Mouse (Mus musculus) heart, adult 18-20 months (tissue): ENCODE results near the gene Ncapd3. TPM values are rescaled to one million over a fixed set of nuclear protein-coding genes. Genes with fewer than 3 reads are reported as not detected.

Experiments
- DNase-seq, 2 experiments: peaks; one replicate each; pipeline ENCODE4 v3.0.0; 2021 to 2022; ENCODE audit warnings: mixed read lengths in 1 of 2
- long read RNA-seq, 2 experiments: library from polyadenylated mRNA; stranded (forward); transcript quantifications; one replicate each; pipeline ENCODE4 v2.0.0; 2021
- total RNA-seq, 2 experiments: library from RNA; stranded (reverse); gene quantifications; 2 replicates each; pipeline ENCODE4 v1.2.3; 2021

Gene Ncapd3
- total RNA-seq: 10 to 100 TPM in 1 of 2 experiments, 1 to 10 TPM in 1; 8.9 to 11.3 TPM
- long read RNA-seq, experiment 1, full-length matches to known transcripts: 1 of 2 reads
- long read RNA-seq, experiment 1, partial matches to known transcripts: 0 of 2 reads
- long read RNA-seq, experiment 1, other reads (novel, unspliced or antisense): 1 of 2 reads
- long read RNA-seq, experiment 2, partial matches to known transcripts: 1 of 1 reads
- long read RNA-seq, experiment 2, other reads (novel, unspliced or antisense): 0 of 1 reads

DNA sequence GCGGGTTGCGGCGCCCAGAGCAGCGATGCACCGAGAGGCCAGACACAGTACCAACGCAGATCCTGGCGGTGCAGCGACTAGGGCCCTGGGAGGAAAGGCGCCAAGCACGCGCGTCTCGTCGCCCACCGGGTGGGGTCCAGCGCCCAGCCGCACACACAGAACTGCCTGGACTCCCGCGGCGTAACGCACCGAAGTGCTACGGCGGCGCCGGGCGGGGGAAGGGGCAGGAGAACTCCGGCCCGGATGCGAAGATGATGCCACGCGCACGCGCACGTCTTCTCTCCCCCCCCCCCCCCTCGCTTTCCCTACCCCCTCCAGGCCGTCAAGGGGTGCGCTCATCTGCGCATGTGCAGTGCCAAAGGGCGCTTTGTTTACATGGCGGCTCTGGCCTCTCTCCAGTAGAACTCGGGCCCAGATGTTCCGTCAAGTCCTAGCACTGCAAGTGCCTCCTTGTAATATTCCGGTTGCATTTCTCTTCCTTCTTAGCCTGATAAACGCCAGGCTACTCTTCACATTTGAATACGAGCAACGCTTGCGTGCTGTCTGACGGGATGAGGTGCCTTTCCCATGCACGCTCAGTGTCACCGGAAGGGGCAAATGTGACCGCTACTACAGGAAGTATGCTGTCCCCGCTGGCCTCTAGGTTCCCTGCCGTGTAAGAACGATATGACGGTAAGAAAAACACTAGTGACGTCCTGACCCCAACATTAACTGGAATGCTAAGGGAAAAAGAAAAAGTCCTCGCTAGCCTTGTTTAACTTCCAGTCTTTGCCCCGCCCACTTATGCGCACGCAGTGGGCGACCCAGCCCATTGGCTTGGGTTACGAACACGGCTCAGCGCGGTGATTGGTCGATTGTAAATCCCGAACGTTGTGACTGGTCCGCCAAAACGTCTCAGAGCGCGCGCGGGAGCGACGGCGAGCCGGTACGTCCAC, at the start of gene Ncapd3, which contains the start of gene Vps26b:
Ncapd3 (plus strand) TSS at position 348 of the 935 bp plus-strand sequence.
Vps26b (minus strand) TSS at position 238 of the 935 bp plus-strand sequence.
- DNase-seq: peak; percentile 97 to 98

DNA sequence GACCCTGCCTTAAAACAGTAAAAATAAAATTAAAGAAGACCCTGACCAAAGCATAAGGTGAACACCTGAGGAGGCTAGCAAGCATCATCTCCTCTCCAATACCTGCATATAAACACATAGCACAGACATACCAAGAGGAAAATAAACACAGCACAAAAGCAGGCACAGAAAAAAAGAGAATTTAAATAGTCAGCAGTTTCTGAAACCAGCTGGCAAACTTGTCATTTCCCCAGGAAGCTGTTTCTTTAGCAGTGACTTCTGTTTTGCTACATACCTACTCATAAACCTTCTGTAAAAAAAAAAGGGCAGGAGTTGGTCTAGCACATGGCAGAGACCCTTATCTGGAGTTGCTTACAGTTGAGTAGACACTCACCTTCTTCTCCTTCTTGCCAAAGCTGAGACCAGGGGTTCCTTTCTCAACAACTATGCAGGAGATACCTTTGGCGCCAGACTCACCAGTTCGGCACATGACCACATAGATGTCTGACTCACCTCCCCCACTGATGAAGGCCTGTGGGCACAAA, 44.8 kb upstream of the Ncapd3 start:
- DNase-seq: no peak

DNA sequence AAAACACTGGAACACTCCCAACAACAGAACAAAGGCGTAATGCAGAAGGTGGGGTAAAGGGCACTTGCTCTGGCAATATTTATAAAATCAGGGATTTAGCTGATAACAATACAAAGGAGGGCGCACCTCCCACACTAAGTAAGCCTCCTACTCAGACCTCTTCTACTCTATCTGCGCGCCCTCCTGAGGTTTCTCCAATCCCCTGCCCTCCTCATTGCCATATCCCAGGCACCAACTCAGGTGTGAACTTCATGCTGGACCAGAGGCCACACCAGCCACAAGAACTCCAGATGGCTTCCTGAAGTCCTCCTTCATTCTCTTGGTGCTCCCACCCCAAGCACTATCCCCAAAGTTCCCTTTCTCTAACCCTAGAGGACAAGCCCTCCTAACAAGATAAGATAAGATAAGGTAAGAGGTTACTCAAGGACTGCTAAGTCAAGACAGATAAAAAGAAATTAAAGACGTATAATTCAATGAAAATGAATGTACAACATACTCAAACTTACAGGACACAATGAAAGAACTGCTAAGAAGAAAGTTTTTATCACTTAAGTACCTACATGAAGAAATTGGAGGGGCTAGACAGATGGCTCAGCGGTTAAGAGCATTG, 44.2 kb upstream of the Ncapd3 start:
- DNase-seq: no peak

GRCm38 (mm10) chr9:26990181-26990580, 39.8 kb upstream of the Ncapd3 start:
- no peak for DNase-seq

DNA sequence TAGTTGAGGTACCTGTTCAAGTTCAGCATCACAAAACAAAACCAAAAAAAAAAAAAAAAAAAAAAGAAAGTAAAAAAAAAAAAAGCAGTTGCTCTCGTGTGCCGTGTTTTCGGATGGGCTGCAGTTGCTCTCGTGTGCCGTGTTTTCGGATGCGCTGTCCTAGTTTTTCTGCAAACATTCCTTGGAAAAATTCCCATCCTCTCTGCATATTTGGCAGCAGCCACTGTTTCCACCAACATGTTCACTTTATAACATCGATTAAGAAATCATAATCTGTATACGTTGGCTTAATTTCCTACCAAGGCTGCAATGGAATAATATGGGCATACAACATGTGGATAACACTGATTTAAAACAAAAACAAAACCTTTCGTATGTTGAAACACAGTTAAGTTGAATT, 36.9 kb upstream of the Ncapd3 start:
- peak in 1 of 2 experiments; percentile 14 for DNase-seq

DNA sequence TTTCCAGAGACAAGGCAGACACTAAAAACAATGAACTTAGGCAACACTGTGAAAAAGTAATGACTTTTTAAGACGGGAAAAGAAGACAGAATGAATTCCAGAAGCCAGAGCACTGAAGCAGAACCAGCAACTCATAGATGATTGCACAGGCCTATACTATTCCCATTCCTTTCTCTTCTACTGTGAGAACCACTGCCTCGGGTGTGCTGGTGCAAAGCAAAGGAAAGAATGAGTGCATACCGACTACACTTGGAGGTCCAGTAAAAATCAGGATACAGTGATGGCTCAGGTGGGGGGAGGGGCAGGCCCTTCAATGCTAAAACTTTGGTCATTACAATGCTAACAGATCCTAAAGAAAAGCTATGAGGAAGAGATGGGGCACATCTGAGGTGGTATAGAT, 36.1 kb upstream of the Ncapd3 start:
- DNase-seq: no peak

GRCm38 (mm10) chr9:26997062-26997461, 32.9 kb upstream of the Ncapd3 start:
- peak in 1 of 2 experiments; percentile 26 for DNase-seq

GRCm38 (mm10) chr9:26997501-26997900, 32.5 kb upstream of the Ncapd3 start:
- DNase-seq: no peak

DNA sequence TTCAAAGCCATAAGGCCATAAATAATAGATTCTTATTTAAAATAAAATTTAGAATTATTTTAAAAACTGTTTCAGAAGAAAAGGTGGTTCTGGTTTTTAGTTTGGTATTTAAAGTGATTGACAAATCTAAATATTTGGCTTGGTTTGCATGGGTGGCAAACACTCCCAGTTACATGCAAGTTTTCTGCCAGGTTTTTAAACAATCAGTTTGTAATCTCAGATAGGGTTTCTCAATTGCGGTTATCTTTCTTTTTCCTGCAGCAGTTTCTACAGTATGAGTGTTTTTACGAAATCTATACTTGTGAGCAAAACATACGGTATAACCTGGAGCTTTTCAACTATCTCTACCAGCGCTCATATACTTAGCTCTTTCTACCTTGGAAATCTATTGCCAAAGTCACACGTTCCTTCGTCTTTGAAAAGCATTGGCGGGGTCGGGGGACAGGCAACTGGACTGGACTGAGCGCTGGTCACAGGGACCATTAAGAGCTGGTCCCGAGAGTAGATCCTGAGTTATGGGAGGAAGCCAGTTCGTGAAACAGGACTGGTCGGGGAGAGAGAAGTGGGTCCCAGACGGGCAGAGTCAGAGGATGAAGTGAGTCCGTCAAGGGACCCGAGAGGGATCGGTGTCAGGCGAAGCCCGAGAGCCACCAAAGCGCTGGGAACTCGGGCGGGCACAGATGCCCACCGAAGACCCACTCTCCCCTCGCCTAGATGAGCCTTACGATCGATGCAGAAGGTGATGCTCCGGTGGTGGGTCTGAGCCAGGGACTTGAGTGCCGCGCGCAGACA, 31.1 kb upstream of the Ncapd3 start:
- DNase-seq: no peak

DNA sequence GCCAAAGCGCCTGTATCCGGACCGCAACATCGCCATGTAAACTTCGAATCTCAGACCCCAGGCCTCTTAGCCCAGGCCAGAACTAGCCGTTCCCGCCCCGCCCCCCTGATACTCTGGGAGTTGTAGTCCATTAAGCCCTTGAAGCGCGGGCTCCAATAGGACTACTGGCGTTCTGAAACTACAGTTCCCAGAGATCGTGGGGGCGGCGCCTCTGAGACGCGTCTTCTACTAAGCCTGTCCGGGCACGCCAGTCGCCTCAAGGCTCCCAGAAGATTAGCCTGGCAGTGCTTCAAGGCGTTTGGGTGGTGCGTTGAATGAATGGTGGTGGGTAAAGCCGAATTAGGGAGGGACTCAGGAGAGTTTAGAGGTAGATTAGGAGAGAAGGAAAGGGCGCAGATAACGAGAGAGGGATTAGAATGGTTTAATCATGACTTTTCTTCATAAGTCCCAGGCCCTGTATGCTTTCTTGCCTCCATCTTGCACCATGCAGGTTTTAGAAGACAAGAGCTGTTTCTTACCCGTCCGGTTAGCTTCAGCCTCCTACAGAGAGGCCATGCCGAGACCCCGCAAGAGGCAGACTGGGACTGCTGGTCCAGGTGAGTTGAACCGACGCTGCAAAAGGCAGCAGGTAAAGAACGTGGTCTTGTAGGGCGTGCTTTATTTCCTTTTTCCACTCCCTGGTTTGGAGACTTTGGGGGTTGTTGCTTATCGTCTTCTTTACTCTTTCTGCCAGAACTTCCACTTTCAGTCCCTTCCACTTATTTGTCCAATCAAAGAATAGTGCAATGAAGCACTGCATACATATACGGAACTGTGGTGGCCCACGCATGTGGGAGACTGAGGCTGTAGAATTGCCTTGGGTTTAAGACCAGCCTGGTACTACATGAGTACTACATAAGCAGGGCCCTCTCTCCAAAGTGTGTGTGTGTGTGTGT, 30.2 kb upstream of the Ncapd3 start, which contains the start of the genes Acad8 and Thyn1:
Acad8 (minus strand) TSS at position 106 of the 935 bp plus-strand sequence.
Thyn1 (plus strand) TSS at position 250 of the 935 bp plus-strand sequence.
- DNase-seq: peak; percentile 97

- DNase-seq: no peak
Observed at GRCm38 (mm10) chr9:27005231-27005630, 24.7 kb upstream of the Ncapd3 start.

DNA sequence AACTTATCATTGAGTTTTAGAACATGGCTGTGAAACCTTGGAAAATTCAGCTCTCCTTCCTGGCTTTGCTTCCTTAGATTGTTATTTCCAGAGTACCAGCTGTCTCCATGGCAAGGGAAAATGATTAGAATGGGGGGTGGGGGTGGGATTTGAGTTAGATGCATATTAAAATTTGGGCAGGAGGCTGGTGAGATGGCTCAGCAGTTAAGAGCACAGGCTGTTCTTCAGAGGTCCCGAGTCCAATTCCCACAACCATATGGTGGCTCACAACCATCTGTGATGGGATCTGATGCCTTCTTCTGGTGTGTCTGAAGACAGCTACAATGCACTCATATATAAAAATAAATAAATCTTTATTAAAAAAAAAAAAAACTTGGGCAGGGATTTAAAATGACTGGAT, 24.0 kb upstream of the Ncapd3 start:
- DNase-seq: no peak

DNA sequence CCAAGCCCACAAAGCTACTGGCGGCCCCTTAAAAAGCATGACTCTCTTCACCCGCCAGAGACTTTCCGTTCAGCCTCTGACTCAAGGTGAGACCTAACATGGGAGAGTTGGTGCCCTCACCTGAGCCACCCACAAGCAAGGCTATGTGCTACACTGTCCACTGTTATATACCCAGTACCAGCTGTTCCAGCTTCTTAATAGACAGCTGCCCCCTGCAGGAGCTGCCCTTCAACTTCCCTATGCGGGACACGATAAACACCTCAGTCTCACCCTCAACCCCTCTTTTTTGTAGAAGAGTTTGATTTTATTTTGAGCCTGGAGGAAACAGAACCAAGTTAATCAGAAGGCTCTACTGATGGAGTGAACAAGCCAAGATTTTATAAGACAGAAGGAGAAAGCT, 23.1 kb upstream of the Ncapd3 start:
- DNase-seq: no peak

GRCm38 (mm10) chr9:27009231-27009630, 20.7 kb upstream of the Ncapd3 start:
- no peak for DNase-seq

GRCm38 (mm10) chr9:27011572-27011971, 18.4 kb upstream of the Ncapd3 start:
- DNase-seq: no peak

DNA sequence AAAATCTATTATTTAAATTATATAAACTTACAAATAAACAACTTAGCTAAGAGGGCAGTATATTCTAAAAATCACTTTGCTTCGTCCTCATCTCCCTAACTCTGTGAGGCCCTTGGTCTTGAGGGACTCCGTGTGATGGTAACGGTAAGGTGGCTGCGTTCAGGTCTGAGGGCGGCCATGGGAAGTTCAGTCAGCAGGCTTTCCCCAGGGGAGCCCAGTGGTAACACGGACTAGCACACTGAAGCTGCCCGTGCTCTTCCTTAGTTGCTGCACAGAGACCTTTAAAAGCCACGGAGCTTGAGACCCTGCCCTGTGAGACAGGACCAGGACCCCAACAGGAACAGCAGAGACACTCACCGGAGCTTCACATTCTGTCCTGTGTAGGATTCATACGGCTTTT, 11.0 kb upstream of the Ncapd3 start:
- DNase-seq: no peak

GRCm38 (mm10) chr9:27023681-27024080, 6.3 kb upstream of the Ncapd3 start:
- peak in 1 of 2 experiments; percentile 10 for DNase-seq

DNA sequence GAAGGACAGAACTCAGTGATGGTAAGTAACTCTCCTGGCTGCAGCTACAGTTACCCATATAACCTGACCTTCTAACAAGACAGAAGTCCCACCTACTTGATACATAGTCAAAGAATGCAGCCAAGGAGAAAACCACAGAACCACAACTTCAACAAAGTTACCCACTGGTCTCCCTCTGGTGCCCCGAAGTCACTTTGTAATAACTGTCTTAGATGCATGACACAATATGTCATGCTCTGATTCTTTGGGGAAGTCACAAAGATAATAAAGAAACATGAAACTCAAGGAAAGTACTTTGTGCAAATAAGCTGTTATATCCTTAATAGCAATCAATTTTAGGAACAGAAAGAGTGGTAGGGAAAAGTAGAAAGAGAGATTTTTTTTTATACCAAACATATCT, 3.3 kb upstream of the Ncapd3 start:
- DNase-seq: no peak

- peak; percentile 48 to 57 for DNase-seq
Observed at GRCm38 (mm10) chr9:27029022-27029827, 750 bp upstream of the Ncapd3 start.

- no peak for DNase-seq
Observed at GRCm38 (mm10) chr9:27030763-27031100, 757 bp downstream of the Ncapd3 start.
